Mouse (Mus musculus) olfactory bulb, adult 2 months (tissue): ENCODE measurements around the gene Rfc1. TPM values are rescaled to one million over a fixed set of nuclear protein-coding genes. Genes with fewer than 3 reads are reported as not detected.

Experiments used
- H3K27ac ChIP-seq: fragments of 200-500 bp; 2 replicates; pipeline ENCODE4 v1.5.1; 2012; ENCODE audit warnings: low read depth, low read length; ENCODE audit not compliant: insufficient read depth
- H3K4me1 ChIP-seq: fragments of 200-500 bp; 2 replicates; pipeline ENCODE4 v1.6.1; 2012; ENCODE audit warnings: low read length; ENCODE audit not compliant: control insufficient read depth, insufficient read depth
- H3K4me3 ChIP-seq: fragments of 200-500 bp; 2 replicates; pipeline ENCODE4 v1.5.1; 2012; ENCODE audit warnings: mild to moderate bottlenecking, low read depth, low read length, moderate library complexity; ENCODE audit not compliant: insufficient read depth
- CTCF ChIP-seq: fragments of 200-500 bp; IDR thresholded peaks from 2 replicates; pipeline ENCODE4 v1.5.1; 2012; ENCODE audit warnings: low read depth, mild to moderate bottlenecking, low read length, moderate library complexity; ENCODE audit not compliant: insufficient read depth
- POLR2A ChIP-seq: fragments of 200-500 bp; IDR thresholded peaks from 2 replicates; pipeline ENCODE4 v1.6.1; 2012; ENCODE audit warnings: mild to moderate bottlenecking, low read depth, low read length, moderate library complexity; ENCODE audit not compliant: insufficient read depth
- WGBS: fragments of 180-500 bp; shearing (Covaris S2); methylation state at CpG from one replicate; pipeline ENCODE4 v1.1.7; 2018; 5-methylcytosine and 5-hydroxymethylcytosine counted together
- polyA plus RNA-seq: library from polyadenylated mRNA; stranded (reverse); fragments of >200 nt; gene quantifications from 2 replicates; pipeline ENCODE4 v1.2.4, GENCODE M21; 2012; ENCODE audit warnings: low replicate concordance; ENCODE audit not compliant: missing spikeins, insufficient read depth, insufficient read length

Gene Rfc1
- polyA plus RNA-seq, 1 experiment = not detected

GRCm38 (mm10) chr5:65287751-65288701 lies 47.4 kb downstream of the Rfc1 start:
- WGBS = 33% methylated on average over 24 of the region's 24 CpGs
- Histone ChIP-seq H3K4me1 (peaks cover 7% of the 10 kb centered on the region), H3K4me3 (no peak overlapping the region), H3K27ac (peak overlapping the region; percentile 36; the same call in 1 of the 2 replicates)
- TF ChIP-seq POLR2A (no peak), CTCF (peak; percentile 22; the same call in 1 of the 2 replicates)

GRCm38 (mm10) chr5:65284171-65284570 lies 51.3 kb downstream of the Rfc1 start:
- H3K4me3 ChIP-seq = no peak overlapping the region
- no peak overlapping the region for H3K27ac ChIP-seq
- TF ChIP-seq POLR2A = no peak
- H3K4me1 ChIP-seq = peaks cover 7% of the 10 kb centered on the region
- WGBS = 95% methylated on average over 3 of the region's 3 CpGs

GRCm38 (mm10) chr5:65281216-65281615 lies 54.3 kb downstream of the Rfc1 start:
- 81% methylated on average over 3 of the region's 3 CpGs for WGBS
- Histone ChIP-seq H3K27ac (no peak overlapping the region), H3K4me1 (peaks cover 3% of the 10 kb centered on the region; the same call in 1 of the 2 replicates), H3K4me3 (no peak overlapping the region)
- TF ChIP-seq POLR2A = no peak
- no peak for TF ChIP-seq CTCF

- Histone ChIP-seq H3K4me3 (no peak overlapping the region), H3K27ac (no peak overlapping the region), H3K4me1 (peaks cover 3% of the 10 kb centered on the region; the same call in 1 of the 2 replicates)
- WGBS = 39% methylated on average over 6 of the region's 6 CpGs
- TF ChIP-seq POLR2A = no peak
- no peak for TF ChIP-seq CTCF
These were observed 56.3 kb downstream of the Rfc1 start for GRCm38 (mm10) chr5:65279133-65279651.

- no peak for TF ChIP-seq POLR2A
- no peak overlapping the region for H3K27ac ChIP-seq
- peaks cover 2% of the 10 kb centered on the region; the same call in 1 of the 2 replicates for H3K4me1 ChIP-seq
- WGBS = 61% methylated on average over 3 of the region's 3 CpGs
- no peak overlapping the region for H3K4me3 ChIP-seq
These were observed 61.5 kb downstream of the Rfc1 start for GRCm38 (mm10) chr5:65273966-65274365.

- Histone ChIP-seq H3K4me1 (no peaks in the 10 kb centered on the region), H3K27ac (no peak overlapping the region), H3K4me3 (no peak overlapping the region)
- TF ChIP-seq CTCF = no peak
- no peak for TF ChIP-seq POLR2A
- WGBS = 78% methylated on average over 14 of the region's 14 CpGs
These were observed 77.5 kb downstream of the Rfc1 start for GRCm38 (mm10) chr5:65257910-65258505.

- TF ChIP-seq CTCF (no peak), POLR2A (no peak)
- WGBS = 77% methylated on average over 7 of the region's 7 CpGs
- no peaks in the 10 kb centered on the region for H3K4me1 ChIP-seq
- no peak overlapping the region for H3K27ac ChIP-seq
- H3K4me3 ChIP-seq = no peak overlapping the region
These were observed 85.2 kb downstream of the Rfc1 start for GRCm38 (mm10) chr5:65250185-65250855.

GRCm38 (mm10) chr5:65247296-65247695 lies 88.2 kb downstream of the Rfc1 start:
- Histone ChIP-seq H3K4me1 (no peaks in the 10 kb centered on the region), H3K27ac (no peak overlapping the region), H3K4me3 (no peak overlapping the region)
- no peak for TF ChIP-seq POLR2A
- TF ChIP-seq CTCF = no peak
- 58% methylated on average over 3 of the region's 3 CpGs for WGBS

GRCm38 (mm10) chr5:65242740-65243139 lies 92.7 kb downstream of the Rfc1 start:
- TF ChIP-seq POLR2A (no peak), CTCF (no peak)

More at GRCm38 (mm10) chr5:65242740-65243139, 92.7 kb downstream of the Rfc1 start:
- no peak overlapping the region for H3K4me3 ChIP-seq
- H3K27ac ChIP-seq = no peak overlapping the region
- no peaks in the 10 kb centered on the region for H3K4me1 ChIP-seq
- WGBS = 21% methylated on average over 5 of the region's 5 CpGs
